Mouse (Mus musculus) ovary, adult 2 months (tissue): Measurements from ENCODE around the gene Cbfa2t2. TPM values are rescaled to one million over a fixed set of nuclear protein-coding genes. Genes with fewer than 3 reads are reported as not detected.

ENCODE experiments used
- polyA plus RNA-seq: library from polyadenylated mRNA; depleted of rRNA; stranded (reverse); fragments of >200 nt; gene quantifications from 2 replicates; pipeline ENCODE4 v1.2.3, GENCODE M21; 2012; rRNA removed

Gene Cbfa2t2
- polyA plus RNA-seq = 18.4 and 20.1 TPM in 2 replicates

GRCm38 (mm10) chr2:154436458-154437190 lies at the start of gene Cbfa2t2:
Gene Cbfa2t2 (plus strand): TSS chr2:154436481.

GRCm38 (mm10) chr2:154407643-154408445 lies 28.4 kb upstream of the Cbfa2t2 start, which contains the start of gene Snta1:
Gene Snta1 (minus strand): TSS chr2:154408099.

GRCm38 (mm10) chr2:154546711-154547110 lies 110.4 kb downstream of the Cbfa2t2 start, which contains the start of gene 1700003F12Rik:
Gene 1700003F12Rik (plus strand): TSS chr2:154547085.

GRCm38 (mm10) chr2:154551476-154551875 lies 115.2 kb downstream of the Cbfa2t2 start, which contains the start of gene Actl10:
Gene Actl10 (plus strand): TSS chr2:154551776.

GRCm38 (mm10) chr2:154558264-154559039 lies 122.2 kb downstream of the Cbfa2t2 start, which contains the start of gene Necab3:
Gene Necab3 (minus strand): TSS chr2:154558890.

GRCm38 (mm10) chr2:154569836-154570286 lies 133.6 kb downstream of the Cbfa2t2 start, which contains the start of gene E2f1:
Gene E2f1 (minus strand): TSS chr2:154569892.

Other genes with a start within 250 kb of the Cbfa2t2 start
- gene Bpifb1, start 245.7 kb upstream of the Cbfa2t2 start, polyA plus RNA-seq = 1.7 and 2.1 TPM in 2 replicates
- 40.4 and 54.7 TPM in 2 replicates for gene Bpifb5, start 212.7 kb upstream of the Cbfa2t2 start, polyA plus RNA-seq
- not detected in 2 replicates for gene Bpifb9a, start 178.6 kb upstream of the Cbfa2t2 start, polyA plus RNA-seq
- not detected in 2 replicates for gene Bpifb9b, start 129.3 kb upstream of the Cbfa2t2 start, polyA plus RNA-seq
- 9.0 and 12.3 TPM in 2 replicates for gene Cdk5rap1, start 63.5 kb upstream of the Cbfa2t2 start, polyA plus RNA-seq
- gene Snta1, start 28.4 kb upstream of the Cbfa2t2 start, polyA plus RNA-seq = 33.9 and 42.2 TPM in 2 replicates
- gene 1700003F12Rik, start 110.6 kb downstream of the Cbfa2t2 start, polyA plus RNA-seq = 0.26 and 0.47 TPM in 2 replicates
- 0.10 TPM in 1 of 2 replicates, not detected in the other for gene Actl10, start 115.3 kb downstream of the Cbfa2t2 start, polyA plus RNA-seq
- 3.2 and 4.2 TPM in 2 replicates for gene Necab3, start 122.4 kb downstream of the Cbfa2t2 start, polyA plus RNA-seq
- gene E2f1, start 133.4 kb downstream of the Cbfa2t2 start, polyA plus RNA-seq = 27.7 and 43.1 TPM in 2 replicates
- 27.0 and 34.1 TPM in 2 replicates for gene Pxmp4, start 167.2 kb downstream of the Cbfa2t2 start, polyA plus RNA-seq
- gene Zfp341, start 176.8 kb downstream of the Cbfa2t2 start, polyA plus RNA-seq = 9.1 and 10.9 TPM in 2 replicates
- 1.0 and 2.4 TPM in 2 replicates for gene 4930519P11Rik, start 177.0 kb downstream of the Cbfa2t2 start, polyA plus RNA-seq
- 96.2 and 109 TPM in 2 replicates for gene Chmp4b, start 215.2 kb downstream of the Cbfa2t2 start, polyA plus RNA-seq